Mouse (Mus musculus) fat pad, adult 2 months (tissue): ENCODE results near the gene Asxl2.
A peak's percentile ranks its signal among the peaks of the same experiment; 100 is the strongest.
"Not testable (repeated sequence)": the region's sequence is repeated elsewhere in the genome, so short reads cannot be mapped to it uniquely, and the experiment has no call there.

Experiments
- DNase-seq: peaks from one replicate; pipeline ENCODE4 v3.0.0-alpha.2; 2011; ENCODE audit warnings: low read depth, low spot score; ENCODE audit errors: extremely low read depth

Gene Asxl2

GRCm38 (mm10) chr12:3426530-3427034, at the start of gene Asxl2:
Gene Asxl2, plus strand, starts transcription at chr12:3426857.
- DNase-seq: peak; percentile 80

- DNase-seq: no peak
Observed at GRCm38 (mm10) chr12:3377190-3377589, 49.5 kb upstream of the Asxl2 start.

- DNase-seq: no peak
Observed at GRCm38 (mm10) chr12:3377755-3378154, 48.9 kb upstream of the Asxl2 start.

- DNase-seq: no peak
Observed at GRCm38 (mm10) chr12:3384860-3385259, 41.8 kb upstream of the Asxl2 start.

- DNase-seq: no peak
Observed at GRCm38 (mm10) chr12:3385271-3385670, 41.4 kb upstream of the Asxl2 start.

GRCm38 (mm10) chr12:3385940-3386339, 40.7 kb upstream of the Asxl2 start:
- no peak for DNase-seq

- DNase-seq: no peak
Observed at GRCm38 (mm10) chr12:3387891-3388290, 38.8 kb upstream of the Asxl2 start.

- DNase-seq: no peak
Observed at GRCm38 (mm10) chr12:3389394-3389793, 37.3 kb upstream of the Asxl2 start.

GRCm38 (mm10) chr12:3390071-3390470, 36.6 kb upstream of the Asxl2 start:
- no peak for DNase-seq

- no peak for DNase-seq
Observed at GRCm38 (mm10) chr12:3390577-3391262, 35.9 kb upstream of the Asxl2 start.

GRCm38 (mm10) chr12:3391276-3391675, 35.4 kb upstream of the Asxl2 start:
- no peak for DNase-seq

- no peak for DNase-seq
Observed at GRCm38 (mm10) chr12:3393140-3393539, 33.5 kb upstream of the Asxl2 start.

- no peak for DNase-seq
Observed at GRCm38 (mm10) chr12:3396931-3397330, 29.7 kb upstream of the Asxl2 start.

- DNase-seq: not testable (repeated sequence)
Observed at GRCm38 (mm10) chr12:3405662-3406061, 21.0 kb upstream of the Asxl2 start.

- no peak for DNase-seq
Observed at GRCm38 (mm10) chr12:3406585-3406984, 20.1 kb upstream of the Asxl2 start.

- DNase-seq: no peak
Observed at GRCm38 (mm10) chr12:3414956-3415355, 11.7 kb upstream of the Asxl2 start.

GRCm38 (mm10) chr12:3418761-3419160, 7.9 kb upstream of the Asxl2 start:
- DNase-seq: no peak

GRCm38 (mm10) chr12:3420519-3420918, 6.1 kb upstream of the Asxl2 start:
- DNase-seq: no peak

- no peak for DNase-seq
Observed at GRCm38 (mm10) chr12:3422786-3423185, 3.9 kb upstream of the Asxl2 start.

- DNase-seq: no peak
Observed at GRCm38 (mm10) chr12:3424179-3424578, 2.5 kb upstream of the Asxl2 start.

GRCm38 (mm10) chr12:3425375-3426341, 999 bp upstream of the Asxl2 start:
- DNase-seq: no peak
